8 mouse cellular contexts compared by ENCODE assay signal in genomic region chr11:69367616-69368355, GRCm38 (mm10). TPM values are rescaled to one million over a fixed set of nuclear protein-coding genes. Genes with fewer than 3 reads are reported as not detected.
DNase-seq lines count a peak whose midpoint lies in the region; ATAC-seq and TF ChIP-seq lines count a peak whose summit lies in the region.

No protein-coding gene starts in this region.

- no peak for TF ChIP-seq POLR2A in ES-Bruce4 (IDR thresholded peaks at IDR 0.05; ENCODE audit: insufficient read depth, low read length)

- TF ChIP-seq EP300 in ES-Bruce4 (IDR thresholded peaks at IDR 0.05; ENCODE audit: insufficient read depth, low read depth, low read length), result no peak

- H3K27me3 ChIP-seq in ES-Bruce4 (ENCODE audit: control insufficient read depth, insufficient read depth, low read length, poor library complexity, severe bottlenecking), result peaks cover 14% of the 10 kb centered on the region
- no peaks in the 10 kb centered on the region for H3K27me3 ChIP-seq in forebrain, embryonic 10.5 days (ENCODE audit: poor library complexity, severe bottlenecking)
- no peaks in the 10 kb centered on the region for H3K27me3 ChIP-seq in hindbrain, embryonic 14.5 days (ENCODE audit: control insufficient read depth, insufficient read depth, low read length)
- peaks cover 78% of the 10 kb centered on the region for H3K27me3 ChIP-seq in liver, embryonic 15.5 days
- no peaks in the 10 kb centered on the region for H3K27me3 ChIP-seq in neural tube, embryonic 15.5 days (replicated peaks)

- ATAC-seq in hindbrain, embryonic 14.5 days (ENCODE audit: low FRiP score), result 0 out of 2 replicates have a peak, but pooled peaks have one; percentile 1
- ATAC-seq in liver, embryonic 15.5 days (ENCODE audit: insufficient read depth), result no peak
- no peak; the same call in 1 of the 2 replicates for ATAC-seq in neural tube, embryonic 15.5 days (ENCODE audit: low FRiP score)

- TF ChIP-seq CTCF in gastrocnemius, adult 2 months (IDR thresholded peaks at IDR 0.05), result no peak
- TF ChIP-seq CTCF in ES-Bruce4 (IDR thresholded peaks at IDR 0.05; ENCODE audit: low read depth, low read length), result no peak

- intact Hi-C loops in gastrocnemius, adult 2 months (cut with DNase I), result no loop called here
- intact Hi-C loops in gastrocnemius, postnatal 36 days (cut with DNase I), result loop anchor here (5.0 kb wide), 1 partner anchor 45 kb away; the partner anchor contains the start of genes Cntrob and Trappc1

- peak overlapping the region; percentile 89 for H3K4me3 ChIP-seq in gastrocnemius, adult 2 months
- H3K4me3 ChIP-seq in ES-Bruce4 (ENCODE audit: low read depth, low read length), result no peak overlapping the region
- peak overlapping the region; percentile 97 for H3K4me3 ChIP-seq in forebrain, embryonic 10.5 days
- H3K4me3 ChIP-seq in hindbrain, embryonic 14.5 days (replicated peaks; ENCODE audit: low read length), result peak overlapping the region; percentile 100
- H3K4me3 ChIP-seq in liver, embryonic 15.5 days (replicated peaks), result peak overlapping the region; percentile 76
- H3K4me3 ChIP-seq in neural tube, embryonic 15.5 days (replicated peaks), result peak overlapping the region; percentile 72

- H3K36me3 ChIP-seq in ES-Bruce4 (ENCODE audit: control insufficient read depth, insufficient read depth, low read length, poor library complexity, severe bottlenecking), result no peaks in the 10 kb centered on the region
- H3K36me3 ChIP-seq in forebrain, embryonic 10.5 days (replicated peaks), result peaks cover 24% of the 10 kb centered on the region
- peaks cover 17% of the 10 kb centered on the region for H3K36me3 ChIP-seq in hindbrain, embryonic 14.5 days (replicated peaks; ENCODE audit: control insufficient read depth, insufficient read depth)
- H3K36me3 ChIP-seq in liver, embryonic 15.5 days (replicated peaks), result no peaks in the 10 kb centered on the region
- peaks cover 11% of the 10 kb centered on the region for H3K36me3 ChIP-seq in neural tube, embryonic 15.5 days

- peak overlapping the region; percentile 96 for H3K9ac ChIP-seq in ES-Bruce4 (ENCODE audit: low read depth, poor library complexity, severe bottlenecking)
- H3K9ac ChIP-seq in hindbrain, embryonic 14.5 days, result peak overlapping the region; percentile 100
- peak overlapping the region; percentile 85; the same call in 1 of the 2 replicates for H3K9ac ChIP-seq in liver, embryonic 15.5 days
- peak overlapping the region; percentile 99 for H3K9ac ChIP-seq in neural tube, embryonic 15.5 days (replicated peaks)

- under 1% methylated on average over 22 of the region's 22 CpGs for WGBS in forebrain, embryonic 10.5 days
- under 1% methylated on average over 22 of the region's 22 CpGs for WGBS in hindbrain, embryonic 14.5 days
- WGBS in liver, embryonic 15.5 days (ENCODE audit: insufficient replicate concordance), result 3% methylated on average over 22 of the region's 22 CpGs
- WGBS in neural tube, embryonic 15.5 days, result under 1% methylated on average over 22 of the region's 22 CpGs

- peak overlapping the region; percentile 97 for H3K4me2 ChIP-seq in hindbrain, embryonic 14.5 days (replicated peaks)
- H3K4me2 ChIP-seq in liver, embryonic 15.5 days, result peak overlapping the region; percentile 95
- H3K4me2 ChIP-seq in neural tube, embryonic 15.5 days, result peak overlapping the region; percentile 91

- peak overlapping the region; percentile 94 for H3K27ac ChIP-seq in gastrocnemius, adult 2 months
- H3K27ac ChIP-seq in ES-Bruce4 (ENCODE audit: insufficient read depth, low read length), result no peak overlapping the region
- H3K27ac ChIP-seq in forebrain, embryonic 10.5 days, result peak overlapping the region; percentile 100
- peak overlapping the region; percentile 100 for H3K27ac ChIP-seq in hindbrain, embryonic 14.5 days
- peak overlapping the region; percentile 82 for H3K27ac ChIP-seq in liver, embryonic 15.5 days (replicated peaks)
- peak overlapping the region; percentile 98 for H3K27ac ChIP-seq in neural tube, embryonic 15.5 days (replicated peaks)

- DNase-seq in gastrocnemius, adult 2 months, result no peak
- DNase-seq in gastrocnemius, postnatal 36 days, result no peak
- DNase-seq in forebrain, embryonic 10.5 days (ENCODE audit: extremely low spot score, low spot score), result no peak
- no peak for DNase-seq in hindbrain, embryonic 14.5 days (ENCODE audit: low spot score)
- no peak for DNase-seq in cerebellum, postnatal 4 days (ENCODE audit: low spot score in 2 of 2)

- H3K9me3 ChIP-seq in ES-Bruce4 (replicated peaks; ENCODE audit: control insufficient read depth, insufficient read depth, low read length, poor library complexity, severe bottlenecking), result no peaks in the 10 kb centered on the region
- no peaks in the 10 kb centered on the region for H3K9me3 ChIP-seq in forebrain, embryonic 10.5 days
- no peaks in the 10 kb centered on the region for H3K9me3 ChIP-seq in hindbrain, embryonic 14.5 days (ENCODE audit: control insufficient read depth, low read length)
- H3K9me3 ChIP-seq in liver, embryonic 15.5 days (replicated peaks), result no peaks in the 10 kb centered on the region
- H3K9me3 ChIP-seq in neural tube, embryonic 15.5 days (replicated peaks), result no peaks in the 10 kb centered on the region

- H3K4me1 ChIP-seq in ES-Bruce4 (ENCODE audit: control insufficient read depth, insufficient read depth, low read length), result peaks cover 4% of the 10 kb centered on the region
- peaks cover 82% of the 10 kb centered on the region for H3K4me1 ChIP-seq in forebrain, embryonic 10.5 days
- peaks cover 52% of the 10 kb centered on the region for H3K4me1 ChIP-seq in hindbrain, embryonic 14.5 days (replicated peaks; ENCODE audit: control insufficient read depth, insufficient read depth, low read length)
- H3K4me1 ChIP-seq in liver, embryonic 15.5 days (replicated peaks), result peaks cover 71% of the 10 kb centered on the region
- peaks cover 69% of the 10 kb centered on the region for H3K4me1 ChIP-seq in neural tube, embryonic 15.5 days

RNA-seq across cellular contexts. Expression of gene Chd3, which starts 1.4 kb away (rescaled TPM):
- 1 to 10 TPM; 6.8 to 9.4 TPM for total RNA-seq in gastrocnemius, adult 2 months (2021)
- 10 to 100 TPM in 1 of 2 experiments, 1 to 10 TPM in 1; 7.6 to 11.2 TPM for total RNA-seq in gastrocnemius, postnatal 36 days (2021)
- polyA plus RNA-seq in ES-Bruce4 (2011; ENCODE audit: insufficient read depth, insufficient read length, low read depth, missing spikeins), result 21.9 and 25.7 TPM in 2 replicates
- 40.7 and 44.9 TPM in 2 replicates for polyA plus RNA-seq in forebrain, embryonic 10.5 days (2016; fragmentation: Nextera tagmentation; extraction: Ambion mirVana)
- polyA plus RNA-seq in hindbrain, embryonic 14.5 days (2014; fragmentation: Nextera tagmentation; extraction: Ambion mirVana), result 67.5 and 76.6 TPM in 2 replicates
- polyA plus RNA-seq in liver, embryonic 15.5 days (2015; fragmentation: Nextera tagmentation; extraction: Ambion mirVana), result 3.4 and 5.8 TPM in 2 replicates
- polyA plus RNA-seq in neural tube, embryonic 15.5 days (2015; fragmentation: Nextera tagmentation; extraction: Ambion mirVana), result 70.6 and 76.1 TPM in 2 replicates

RNA-seq across cellular contexts. Expression of gene Naa38, which starts 27.5 kb away (rescaled TPM):
- 10 to 100 TPM; 62.4 to 86.0 TPM for total RNA-seq in gastrocnemius, adult 2 months (2021)
- 10 to 100 TPM; 58.8 to 67.0 TPM for total RNA-seq in gastrocnemius, postnatal 36 days (2021)
- 77.9 and 94.0 TPM in 2 replicates for polyA plus RNA-seq in ES-Bruce4 (2011; ENCODE audit: insufficient read depth, insufficient read length, low read depth, missing spikeins)
- 131 and 136 TPM in 2 replicates for polyA plus RNA-seq in forebrain, embryonic 10.5 days (2016; fragmentation: Nextera tagmentation; extraction: Ambion mirVana)
- 117 and 130 TPM in 2 replicates for polyA plus RNA-seq in hindbrain, embryonic 14.5 days (2014; fragmentation: Nextera tagmentation; extraction: Ambion mirVana)
- 77.2 and 88.0 TPM in 2 replicates for polyA plus RNA-seq in liver, embryonic 15.5 days (2015; fragmentation: Nextera tagmentation; extraction: Ambion mirVana)
- 130 and 132 TPM in 2 replicates for polyA plus RNA-seq in neural tube, embryonic 15.5 days (2015; fragmentation: Nextera tagmentation; extraction: Ambion mirVana)

RNA-seq across cellular contexts. Expression of gene Rnf227, which starts 27.5 kb away (rescaled TPM):
- not detected for total RNA-seq in gastrocnemius, adult 2 months (2021)
- under 1 TPM; 0.12 to 0.26 TPM for total RNA-seq in gastrocnemius, postnatal 36 days (2021)
- 1.7 and 3.3 TPM in 2 replicates for polyA plus RNA-seq in ES-Bruce4 (2011; ENCODE audit: insufficient read depth, insufficient read length, low read depth, missing spikeins)
- 17.0 and 19.7 TPM in 2 replicates for polyA plus RNA-seq in forebrain, embryonic 10.5 days (2016; fragmentation: Nextera tagmentation; extraction: Ambion mirVana)
- 224 and 231 TPM in 2 replicates for polyA plus RNA-seq in hindbrain, embryonic 14.5 days (2014; fragmentation: Nextera tagmentation; extraction: Ambion mirVana)
- polyA plus RNA-seq in liver, embryonic 15.5 days (2015; fragmentation: Nextera tagmentation; extraction: Ambion mirVana), result 0.97 and 1.3 TPM in 2 replicates
- polyA plus RNA-seq in neural tube, embryonic 15.5 days (2015; fragmentation: Nextera tagmentation; extraction: Ambion mirVana), result 213 and 250 TPM in 2 replicates

RNA-seq across cellular contexts. Expression of gene Cyb5d1, which starts 27.6 kb away (rescaled TPM):
- total RNA-seq in gastrocnemius, adult 2 months (2021), result 10 to 100 TPM; 34.9 to 36.0 TPM
- total RNA-seq in gastrocnemius, postnatal 36 days (2021), result 10 to 100 TPM; 24.6 to 26.2 TPM
- polyA plus RNA-seq in ES-Bruce4 (2011; ENCODE audit: insufficient read depth, insufficient read length, low read depth, missing spikeins), result 21.1 and 21.5 TPM in 2 replicates
- polyA plus RNA-seq in forebrain, embryonic 10.5 days (2016; fragmentation: Nextera tagmentation; extraction: Ambion mirVana), result 47.3 and 54.6 TPM in 2 replicates
- 23.9 and 26.7 TPM in 2 replicates for polyA plus RNA-seq in hindbrain, embryonic 14.5 days (2014; fragmentation: Nextera tagmentation; extraction: Ambion mirVana)
- 9.6 and 11.0 TPM in 2 replicates for polyA plus RNA-seq in liver, embryonic 15.5 days (2015; fragmentation: Nextera tagmentation; extraction: Ambion mirVana)
- 29.7 and 31.5 TPM in 2 replicates for polyA plus RNA-seq in neural tube, embryonic 15.5 days (2015; fragmentation: Nextera tagmentation; extraction: Ambion mirVana)

RNA-seq across cellular contexts. Expression of gene Tmem88, which starts 30.2 kb away (rescaled TPM):
- total RNA-seq in gastrocnemius, adult 2 months (2021), result 1 to 10 TPM; 6.5 to 7.4 TPM
- total RNA-seq in gastrocnemius, postnatal 36 days (2021), result 1 to 10 TPM; 6.3 to 7.9 TPM
- 15.7 and 16.6 TPM in 2 replicates for polyA plus RNA-seq in ES-Bruce4 (2011; ENCODE audit: insufficient read depth, insufficient read length, low read depth, missing spikeins)
- polyA plus RNA-seq in forebrain, embryonic 10.5 days (2016; fragmentation: Nextera tagmentation; extraction: Ambion mirVana), result 23.3 and 23.4 TPM in 2 replicates
- 5.4 and 7.7 TPM in 2 replicates for polyA plus RNA-seq in hindbrain, embryonic 14.5 days (2014; fragmentation: Nextera tagmentation; extraction: Ambion mirVana)
- polyA plus RNA-seq in liver, embryonic 15.5 days (2015; fragmentation: Nextera tagmentation; extraction: Ambion mirVana), result 6.6 and 7.1 TPM in 2 replicates
- polyA plus RNA-seq in neural tube, embryonic 15.5 days (2015; fragmentation: Nextera tagmentation; extraction: Ambion mirVana), result 6.2 and 9.1 TPM in 2 replicates

Comparison
In these comparisons a context has a peak if more than half of its experiments do, and no peak if none do; other contexts are left out.
1. RNA of gene Rnf227, which starts 27.5 kb away (polyA plus RNA-seq): 213 to 250 TPM in neural tube, embryonic 15.5 days and 224 to 231 TPM in hindbrain, embryonic 14.5 days; 17.0 to 19.7 TPM in forebrain, embryonic 10.5 days, 1.7 to 3.3 TPM in ES-Bruce4 and 0.97 to 1.3 TPM in liver, embryonic 15.5 days; every median in the first group is over 10 times any median in the second.
2. Peak in every context shown above with its lines, with median percentiles within 50 percentile points of each other: H3K9ac ChIP-seq and H3K4me2 ChIP-seq.